Mouse (Mus musculus) brain, embryonic 14.5 days (tissue): ENCODE measurements at regions not wholly inside any gene's neighbourhood (a gene's known extent, or its start where the extent isn't known, plus 50 kb on each side); places are given as distances from the start of the nearest gene placed in this dataset.

Source experiments
- CTCF ChIP-seq: fragments of 200-500 bp; IDR thresholded peaks from 2 replicates; pipeline ENCODE4 v1.5.1; 2012; ENCODE audit warnings: inconsistent platforms, mild to moderate bottlenecking, moderate library complexity, borderline replicate concordance; ENCODE audit not compliant: insufficient read depth, insufficient read length; ENCODE audit errors: extremely low read depth
- POLR2A ChIP-seq: fragments of 200-500 bp; IDR thresholded peaks from 2 replicates; pipeline ENCODE4 v1.6.1; 2012; ENCODE audit warnings: mild to moderate bottlenecking, inconsistent platforms, borderline replicate concordance; ENCODE audit not compliant: poor library complexity, insufficient read depth, insufficient read length, severe bottlenecking; ENCODE audit errors: extremely low read depth

DNA sequence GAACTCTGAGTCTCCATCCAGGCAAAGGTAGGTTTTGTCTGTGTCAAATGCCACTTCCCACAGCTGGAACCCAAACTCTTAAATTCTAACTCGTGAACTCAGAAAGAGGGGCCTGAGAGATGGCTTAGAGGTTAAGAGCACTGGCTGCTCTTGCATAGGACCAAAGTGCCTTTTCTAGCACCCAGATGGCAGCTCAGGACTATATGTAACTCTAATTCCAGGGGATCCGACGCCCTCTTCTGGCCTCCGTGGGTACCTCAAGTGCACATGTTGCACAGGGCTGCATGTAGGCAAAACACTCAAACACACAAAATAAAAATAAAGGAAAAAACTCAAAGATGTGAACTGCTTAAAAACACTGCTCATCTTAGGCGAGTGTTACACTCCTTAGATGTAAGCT, 374.2 kb downstream of the Agtpbp1 start:
- TF ChIP-seq CTCF (peak; percentile 35; the same call in 1 of the 2 replicates), POLR2A (no peak)
